Mouse (Mus musculus) cerebellum, postnatal 36 days (tissue): ENCODE results near the gene Adipoq.
"Not testable (repeated sequence)": the region's sequence is repeated elsewhere in the genome, so short reads cannot be mapped to it uniquely, and the experiment has no call there.

ENCODE experiments used
- DNase-seq, 2 experiments: peaks; one replicate each; pipeline ENCODE4 v3.0.0; 2021 to 2022; ENCODE audit warnings: mixed read lengths in 2 of 2

The Adipoq gene

DNA sequence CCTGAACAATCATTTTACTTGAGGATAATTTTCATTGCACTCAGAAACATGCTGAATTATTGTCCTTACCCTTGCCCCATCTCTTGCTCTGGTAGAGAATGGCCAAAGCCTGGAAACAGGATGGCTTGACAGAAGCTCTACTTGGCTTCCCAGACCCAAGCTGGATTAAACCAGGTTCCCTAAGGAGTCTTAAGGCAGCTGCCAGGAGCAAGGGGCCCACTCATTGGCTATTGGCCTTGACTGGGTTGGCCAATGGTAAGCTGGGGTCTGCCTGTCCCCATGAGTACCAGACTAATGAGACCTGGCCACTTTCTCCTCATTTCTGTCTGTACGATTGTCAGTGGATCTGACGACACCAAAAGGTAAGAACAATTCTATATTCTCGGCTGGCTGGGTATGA lies at the start of gene Adipoq:
Gene Adipoq (plus strand): TSS at position 257 of the 400 bp plus-strand sequence.
- no peak for DNase-seq

DNA sequence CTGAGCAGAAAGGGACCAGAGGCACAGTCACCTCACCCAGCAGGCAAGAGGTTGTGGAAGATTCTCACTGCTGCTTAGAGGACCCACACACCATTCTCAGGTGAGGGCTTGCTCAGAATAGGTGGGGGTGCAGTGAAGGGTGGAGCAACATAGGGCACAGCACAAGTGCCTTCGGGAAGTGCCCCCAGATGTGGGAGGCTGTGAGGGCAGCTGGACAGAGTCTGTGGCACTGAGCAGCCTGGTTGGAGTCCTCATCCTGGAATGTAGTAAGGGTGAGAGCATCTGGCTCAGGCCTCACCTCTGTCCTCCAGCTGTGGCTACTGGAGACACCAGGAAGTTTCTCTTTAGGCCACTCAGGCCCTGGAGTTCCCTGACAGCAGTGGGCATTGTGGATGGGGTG lies 49.5 kb upstream of the Adipoq start:
- DNase-seq: not testable (repeated sequence)

DNA sequence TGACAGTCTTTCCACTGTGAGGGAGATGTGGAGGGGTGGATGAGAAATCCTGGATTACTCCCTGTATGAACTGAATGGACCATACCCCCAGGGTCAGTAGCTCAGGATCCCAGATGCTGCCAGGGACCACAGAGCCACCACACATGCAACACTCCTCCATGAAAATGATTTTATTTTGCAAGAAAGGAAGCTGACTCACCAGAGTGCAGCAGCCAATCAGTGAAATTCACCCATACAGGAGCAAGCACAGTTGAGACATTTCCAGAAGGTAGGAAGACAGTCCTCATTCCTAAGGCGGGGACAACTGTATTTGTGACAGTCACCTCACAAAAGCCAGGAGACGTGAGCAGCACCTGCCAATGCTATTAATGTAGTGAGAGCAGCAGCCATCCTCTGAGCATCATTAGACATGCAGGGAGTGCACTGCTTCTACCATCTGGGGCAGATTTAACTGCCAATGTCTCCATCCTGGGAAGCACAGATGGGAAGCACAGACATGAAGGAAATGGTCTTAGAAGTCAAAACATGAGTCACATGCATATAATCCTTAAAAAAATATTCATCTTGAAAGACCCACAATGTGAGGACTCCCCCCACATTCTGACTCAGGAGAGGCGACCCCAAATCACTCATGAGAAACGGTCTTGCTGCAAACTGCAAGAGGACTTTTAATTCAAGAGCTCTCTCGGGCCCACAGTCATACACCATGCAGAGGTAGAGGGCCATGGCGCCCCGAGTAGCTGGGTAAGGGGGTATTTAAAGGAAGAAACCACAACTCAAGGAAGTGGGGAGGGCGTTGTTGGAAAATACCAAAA lies 48.8 kb upstream of the Adipoq start:
- not testable (repeated sequence) for DNase-seq

DNA sequence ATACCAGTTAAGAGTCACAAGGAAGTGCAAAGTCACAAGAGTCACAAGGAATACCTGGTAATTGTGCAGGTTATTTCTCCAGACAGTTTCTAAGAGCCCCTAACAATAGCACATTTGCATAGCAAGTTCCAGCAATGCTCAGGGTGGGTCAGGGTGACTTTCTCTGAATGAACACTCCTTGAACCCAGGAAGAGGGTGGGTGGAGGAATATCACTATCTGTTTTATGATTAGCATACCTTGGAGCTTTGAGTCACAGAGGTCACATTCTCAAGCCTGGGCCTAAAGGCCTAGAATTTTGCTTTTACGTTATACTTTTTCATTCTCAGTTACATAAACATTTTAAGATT lies 48.3 kb upstream of the Adipoq start:
- not testable (repeated sequence) for DNase-seq

DNA sequence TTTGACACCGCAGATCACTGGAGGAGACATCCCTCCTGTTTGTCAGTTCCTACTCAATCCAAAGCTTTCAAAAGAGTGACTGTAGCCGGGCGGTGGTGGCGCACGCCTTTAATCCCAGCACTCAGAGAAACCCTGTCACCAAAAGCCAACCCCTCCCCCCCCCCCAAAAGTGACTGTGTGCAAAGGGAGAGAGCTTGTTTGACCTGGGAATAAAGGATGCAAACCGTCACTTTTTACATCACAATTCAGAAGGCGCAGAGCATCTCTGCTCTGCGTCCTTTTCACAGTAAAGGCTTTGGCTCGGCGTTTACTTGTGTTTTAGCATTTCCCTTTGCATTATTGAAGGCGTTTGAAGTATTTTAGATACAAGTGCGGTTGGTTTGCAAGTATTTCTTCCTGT lies 46.7 kb upstream of the Adipoq start:
- DNase-seq: no peak

DNA sequence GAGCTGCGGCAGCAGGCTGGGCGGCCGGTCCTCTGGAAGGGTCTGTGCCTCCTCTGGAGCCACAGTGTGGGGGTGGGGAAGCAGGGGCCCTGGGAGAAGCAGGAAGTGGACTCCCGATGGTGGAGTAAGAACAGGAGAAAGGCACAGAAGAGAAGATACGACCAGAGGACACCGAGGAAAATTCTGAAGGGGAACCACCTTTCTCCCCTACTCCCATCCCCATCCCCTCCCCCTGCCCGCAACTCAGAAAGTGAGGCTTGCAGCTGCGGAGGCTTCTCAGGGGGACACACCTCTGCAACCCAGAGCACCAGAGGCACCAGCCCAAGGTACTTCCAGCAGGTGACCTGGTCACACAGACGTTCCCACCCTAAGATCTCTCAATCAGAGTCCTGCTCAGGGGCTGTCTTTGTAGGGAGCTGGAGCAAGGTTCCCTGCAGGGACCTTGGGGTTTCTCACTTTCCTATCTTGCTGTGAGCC lies 46.2 kb upstream of the Adipoq start:
- no peak for DNase-seq

DNA sequence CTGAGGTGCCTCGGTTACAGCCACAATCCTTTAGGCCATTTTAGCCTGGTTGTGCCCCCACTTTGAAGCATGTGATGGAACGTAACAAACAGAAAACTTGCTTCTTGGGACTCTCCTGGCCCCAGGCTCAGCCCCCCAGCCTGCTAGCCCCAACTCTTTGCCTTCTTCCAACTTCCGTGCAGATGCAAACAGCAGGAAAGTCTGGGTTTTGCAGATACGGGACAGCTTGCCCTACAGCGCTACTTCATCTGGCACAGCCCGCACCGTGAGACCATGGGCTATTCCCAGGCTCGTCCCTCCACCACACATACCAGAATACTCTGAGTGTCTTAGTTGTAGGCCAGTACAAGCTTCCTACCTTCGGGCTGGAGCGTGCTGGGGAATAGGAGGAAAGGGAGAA lies 45.7 kb upstream of the Adipoq start:
- DNase-seq: no peak

DNA sequence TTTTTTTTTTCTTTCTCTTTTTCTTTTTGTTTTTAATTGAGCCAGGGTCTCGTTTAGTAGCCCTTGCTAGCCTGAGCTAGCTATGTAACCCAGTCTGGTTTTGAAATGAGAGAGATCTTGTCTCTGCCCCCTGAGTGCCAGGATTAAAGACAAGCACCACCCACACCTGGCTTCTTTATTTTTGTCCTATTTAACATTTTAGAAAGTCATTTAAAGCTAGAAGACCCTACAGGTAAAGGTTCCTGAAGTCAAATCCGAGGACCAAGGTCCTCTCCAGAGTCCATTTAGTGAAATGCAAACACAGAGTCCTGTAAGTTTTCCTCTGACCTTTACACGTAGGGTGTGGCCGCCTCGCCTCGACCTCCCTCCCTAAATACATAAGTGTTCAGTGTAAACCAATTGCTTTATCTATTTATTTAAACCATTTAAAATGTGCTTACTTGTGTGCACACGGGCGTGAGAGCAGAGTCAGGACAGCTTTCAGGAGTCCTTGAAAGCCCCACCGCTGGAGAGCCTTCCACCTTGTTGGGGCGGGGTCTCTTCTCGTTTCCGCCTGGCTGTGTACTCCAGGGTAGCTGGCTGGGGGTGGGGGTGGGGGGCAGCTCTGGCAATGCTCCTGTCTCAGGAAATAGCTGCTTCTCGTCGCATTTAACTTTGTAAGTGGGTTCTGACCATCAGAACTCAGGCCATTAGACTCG lies 43.8 kb upstream of the Adipoq start:
- DNase-seq: no peak

DNA sequence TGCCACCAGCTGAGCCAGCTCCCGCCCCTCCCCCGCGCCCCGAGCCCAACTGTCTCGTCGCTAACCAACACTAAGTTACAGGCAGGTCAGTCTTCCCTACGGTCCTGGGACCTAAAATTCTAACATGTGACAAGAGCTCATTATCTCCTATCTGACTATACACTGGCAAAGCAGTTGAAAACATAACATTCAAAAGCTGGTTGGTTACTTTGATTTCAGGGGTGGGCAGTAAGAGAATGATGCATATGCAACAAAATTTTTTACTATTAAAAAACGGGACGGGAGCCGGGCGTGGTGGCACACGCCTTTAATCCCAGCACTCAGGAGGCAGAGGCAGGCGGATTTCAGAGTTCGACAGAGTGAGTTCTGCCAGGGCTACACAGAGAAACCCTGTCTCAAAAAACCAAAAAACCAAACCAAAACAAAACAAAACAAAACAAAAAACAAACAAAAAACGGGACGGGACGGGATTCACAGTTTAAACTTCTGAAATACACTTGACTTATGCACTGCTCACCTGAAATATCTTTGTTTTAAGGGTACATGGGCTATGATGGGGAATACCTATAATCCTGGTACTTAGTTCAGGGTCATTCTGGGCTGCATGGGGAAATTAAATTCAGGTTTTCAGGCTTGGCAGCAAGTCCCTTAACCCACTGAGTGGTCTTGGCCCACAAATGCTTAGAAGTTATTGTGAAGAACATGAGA lies 43.1 kb upstream of the Adipoq start:
- DNase-seq: no peak

DNA sequence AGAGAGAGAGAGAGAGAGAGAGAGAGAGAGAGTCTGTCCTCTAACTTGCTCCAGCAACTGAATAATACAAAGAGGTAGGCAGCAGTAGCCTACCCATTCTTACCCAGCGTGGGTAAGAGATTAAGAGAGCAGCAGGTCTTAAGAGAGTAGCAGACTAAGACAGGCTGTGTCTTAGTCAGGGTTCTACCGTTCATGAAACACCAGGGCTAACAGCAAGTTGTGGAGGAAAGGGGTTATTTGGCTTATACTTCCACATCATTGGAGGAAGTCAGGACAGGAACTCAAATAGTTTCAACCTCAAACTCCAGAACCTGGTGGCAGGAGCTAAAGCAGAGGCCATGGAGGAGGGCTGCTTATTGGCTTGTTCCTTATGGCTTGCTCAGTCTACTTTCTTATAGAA lies 42.5 kb upstream of the Adipoq start:
- DNase-seq: no peak

DNA sequence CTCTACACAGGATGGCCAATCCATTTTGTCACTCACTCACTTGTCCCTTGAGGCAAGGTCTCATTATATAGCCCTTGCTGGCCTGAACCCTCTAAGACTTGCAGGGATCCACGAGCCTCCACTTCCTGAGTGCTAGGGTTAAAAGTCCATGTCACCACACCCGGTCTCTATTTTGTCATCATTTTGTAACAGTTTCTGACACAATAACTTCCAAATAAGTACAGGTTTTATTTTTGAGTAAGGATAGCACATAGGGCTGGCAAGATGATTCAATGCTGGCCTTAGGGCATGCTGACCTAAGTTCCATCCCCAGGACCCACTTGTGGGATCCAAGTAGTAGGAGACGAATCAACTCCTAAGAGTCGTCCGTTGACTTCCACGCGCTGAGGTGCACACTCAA lies 40.2 kb upstream of the Adipoq start:
- DNase-seq: no peak

DNA sequence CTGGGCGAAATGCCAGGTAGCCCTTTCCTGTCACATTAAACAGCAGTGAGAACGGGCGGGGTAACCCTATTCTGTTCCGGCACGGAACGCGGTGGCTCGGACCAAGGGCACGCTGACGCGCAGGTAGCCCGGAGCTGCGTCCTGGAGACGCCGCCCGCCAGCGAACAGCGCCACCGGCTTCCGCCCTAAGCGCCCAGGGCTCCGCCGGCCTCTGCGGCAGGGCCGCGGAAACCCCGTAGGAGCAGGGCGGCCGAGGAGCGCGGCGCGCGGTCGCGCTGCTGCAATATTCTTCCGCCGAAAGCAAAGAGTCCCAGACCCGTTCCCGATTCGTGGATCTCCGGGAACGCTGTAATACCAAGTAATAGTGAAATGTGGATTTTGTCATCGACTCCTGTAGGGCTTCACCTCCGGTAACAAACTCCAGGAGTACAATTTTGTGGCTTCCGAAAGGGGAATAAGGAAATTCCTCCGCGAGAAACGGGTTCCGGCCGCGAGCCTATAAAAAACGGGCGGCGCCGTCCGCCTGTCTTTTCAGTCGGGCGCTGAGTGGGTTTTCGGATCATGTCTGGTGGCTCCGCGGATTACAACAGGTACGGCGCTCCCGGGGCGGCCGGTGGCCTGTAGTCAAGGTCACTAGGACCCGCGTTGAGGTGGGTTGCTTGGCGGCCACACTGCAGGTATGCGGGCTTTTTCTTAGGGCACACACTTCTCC lies 38.9 kb upstream of the Adipoq start, which contains the start of gene Eif4a2:
Gene Eif4a2 (plus strand): TSS at position 214 of the 712 bp plus-strand sequence.
- peak; percentile 94 for DNase-seq

DNA sequence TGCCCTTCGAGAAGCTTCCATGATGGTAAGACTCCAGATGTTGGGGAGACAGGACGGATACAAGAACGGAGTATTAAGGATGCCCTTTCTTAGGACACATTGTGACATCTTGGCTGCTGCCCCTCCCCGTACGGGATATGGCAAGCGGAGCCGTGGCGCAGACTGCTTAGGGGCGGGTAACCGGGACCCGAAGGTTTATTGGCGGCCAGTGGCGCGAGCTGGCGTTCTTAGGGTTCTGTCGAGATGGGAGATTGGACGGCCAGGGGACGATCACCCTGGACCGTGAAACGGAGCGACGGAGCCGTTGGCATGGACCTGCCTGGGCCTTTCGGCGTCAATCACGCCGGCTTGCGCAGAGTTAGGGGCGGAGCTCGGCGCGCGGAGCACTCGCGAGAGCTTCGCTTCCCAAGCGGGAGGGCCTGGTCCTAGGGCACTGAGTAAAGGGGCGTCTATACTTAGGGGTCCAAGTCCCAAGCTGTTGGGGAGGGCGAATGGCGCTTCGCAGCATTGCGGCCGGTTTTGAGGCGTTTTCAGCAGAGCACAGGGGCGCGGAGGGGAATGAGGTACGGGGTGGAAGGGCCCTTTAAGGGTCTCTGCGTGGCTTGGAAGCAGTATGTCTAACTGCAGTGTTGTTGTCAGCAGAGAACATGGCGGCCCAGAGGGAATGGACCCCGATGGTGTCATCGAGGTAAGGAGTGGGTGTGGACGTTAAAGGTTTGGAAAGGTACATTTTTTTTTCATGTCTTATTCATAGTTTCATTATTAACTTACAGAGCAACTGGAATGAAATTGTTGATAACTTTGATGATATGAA lies 38.2 kb upstream of the Adipoq start:
- peak; percentile 80 to 83 for DNase-seq

DNA sequence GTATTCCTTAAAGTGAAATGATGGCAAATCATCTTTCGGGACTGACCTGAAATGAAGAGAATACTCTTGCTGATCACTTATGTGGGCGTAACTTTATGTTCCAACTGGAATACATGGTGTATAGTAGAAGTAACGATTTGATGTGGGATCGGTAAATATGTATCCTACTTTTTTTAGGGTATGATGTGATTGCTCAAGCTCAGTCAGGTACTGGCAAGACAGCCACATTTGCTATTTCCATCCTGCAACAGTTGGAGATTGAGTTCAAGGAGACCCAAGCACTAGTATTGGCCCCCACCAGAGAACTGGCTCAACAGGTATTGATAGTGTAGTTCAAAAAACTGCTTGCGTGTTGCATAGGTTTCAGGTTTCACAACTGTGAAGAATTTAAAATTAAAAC lies 37.4 kb upstream of the Adipoq start:
- no peak for DNase-seq

DNA sequence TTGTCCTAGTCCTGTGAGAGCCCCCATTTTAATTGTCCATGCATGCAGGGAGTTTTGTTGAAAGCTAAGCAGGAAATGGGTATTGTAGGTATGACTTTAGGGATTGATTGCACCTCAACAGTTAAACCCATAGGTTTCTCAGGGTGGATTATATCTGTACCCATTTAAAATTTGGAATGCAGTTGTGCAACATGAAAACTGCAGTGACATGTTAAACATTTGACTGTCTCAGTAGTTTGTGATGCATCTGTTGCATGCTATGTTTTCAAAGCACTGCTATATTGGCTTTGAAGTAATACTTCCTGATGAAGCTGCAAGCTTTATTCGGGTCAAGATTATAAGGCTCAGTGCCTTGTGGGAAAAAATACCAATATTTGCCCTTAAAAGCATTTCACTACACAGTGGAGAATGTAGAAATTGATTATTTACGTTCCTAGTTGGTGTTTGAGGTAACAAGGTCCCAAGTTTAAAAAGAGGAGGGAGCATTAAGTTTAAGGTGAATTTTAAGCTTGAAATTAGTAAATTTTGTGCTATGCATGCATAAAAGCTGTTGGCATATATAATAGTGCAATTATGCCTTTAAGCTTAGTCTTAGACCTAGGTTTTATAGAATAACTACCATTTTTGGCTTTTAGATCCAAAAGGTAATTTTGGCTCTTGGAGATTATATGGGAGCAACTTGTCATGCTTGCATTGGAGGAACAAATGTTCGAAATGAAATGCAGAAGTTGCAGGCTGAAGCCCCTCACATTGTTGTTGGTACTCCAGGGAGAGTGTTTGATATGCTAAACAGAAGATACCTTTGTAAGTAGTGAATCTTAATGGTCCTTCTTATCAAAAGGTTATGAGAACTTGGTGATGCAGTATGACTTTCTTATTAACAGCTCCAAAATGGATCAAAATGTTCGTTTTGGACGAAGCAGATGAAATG lies 36.7 kb upstream of the Adipoq start:
- DNase-seq: no peak

DNA sequence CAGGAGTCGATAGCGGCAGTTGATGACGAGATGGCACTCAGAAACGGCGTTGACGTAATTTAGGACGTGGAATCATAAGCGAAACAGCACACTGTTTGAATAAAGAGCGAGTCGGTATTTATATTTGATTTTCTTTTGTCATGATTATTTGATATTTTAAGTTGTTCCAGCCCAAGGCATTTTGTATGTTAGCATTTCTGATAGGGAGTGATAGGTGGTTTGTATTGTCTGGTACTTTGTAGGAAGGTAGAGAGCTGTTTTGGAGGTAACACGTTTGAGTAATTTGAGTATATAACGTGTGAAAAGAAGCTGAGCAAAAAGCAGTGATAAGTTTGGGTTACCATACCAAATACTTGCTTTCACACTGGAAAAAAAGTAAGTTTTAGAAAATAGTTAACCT lies 34.0 kb upstream of the Adipoq start:
- no peak for DNase-seq

DNA sequence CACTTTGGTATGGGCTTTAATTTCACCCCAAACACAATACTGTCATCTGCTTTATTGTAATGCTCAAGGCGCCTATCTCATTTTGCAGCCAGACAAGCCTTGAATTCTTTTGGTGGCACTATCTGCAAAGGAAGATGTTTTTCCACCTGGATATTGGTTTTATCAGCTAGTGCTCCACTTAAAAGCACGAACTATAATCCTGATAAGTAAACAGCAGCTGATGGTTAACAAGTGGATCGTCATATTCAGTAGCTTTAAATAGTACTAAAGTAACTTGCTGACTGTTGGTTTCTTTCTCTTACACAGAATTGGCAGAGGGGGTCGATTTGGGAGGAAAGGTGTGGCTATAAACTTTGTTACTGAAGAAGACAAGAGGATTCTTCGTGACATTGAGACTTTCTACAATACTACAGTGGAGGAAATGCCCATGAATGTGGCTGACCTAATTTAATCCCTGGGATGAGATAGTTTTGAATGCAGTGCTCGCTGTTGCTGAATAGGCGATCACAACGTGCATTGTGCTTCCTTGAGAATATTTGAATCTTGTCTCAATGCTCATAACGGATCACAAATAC lies 33.4 kb upstream of the Adipoq start:
- DNase-seq: no peak

DNA sequence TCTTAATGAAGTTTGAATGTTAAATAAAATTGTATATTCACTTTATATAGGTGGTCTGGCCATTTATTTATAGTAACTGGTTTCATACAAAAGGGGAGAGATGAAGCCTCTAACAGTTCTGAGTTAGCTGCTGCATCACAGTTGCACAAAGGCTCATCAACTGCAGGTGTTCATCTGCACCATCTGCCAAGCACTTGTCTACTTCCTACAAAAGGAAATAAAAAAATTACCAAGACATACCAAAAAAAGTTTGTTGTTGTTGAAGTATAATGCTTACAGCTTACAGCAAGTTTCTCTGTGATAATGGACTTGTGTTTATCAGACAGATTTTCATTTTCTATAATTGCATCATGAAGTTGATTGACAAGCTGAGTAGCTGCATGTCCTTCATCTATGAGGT lies 32.4 kb upstream of the Adipoq start:
- no peak for DNase-seq

DNA sequence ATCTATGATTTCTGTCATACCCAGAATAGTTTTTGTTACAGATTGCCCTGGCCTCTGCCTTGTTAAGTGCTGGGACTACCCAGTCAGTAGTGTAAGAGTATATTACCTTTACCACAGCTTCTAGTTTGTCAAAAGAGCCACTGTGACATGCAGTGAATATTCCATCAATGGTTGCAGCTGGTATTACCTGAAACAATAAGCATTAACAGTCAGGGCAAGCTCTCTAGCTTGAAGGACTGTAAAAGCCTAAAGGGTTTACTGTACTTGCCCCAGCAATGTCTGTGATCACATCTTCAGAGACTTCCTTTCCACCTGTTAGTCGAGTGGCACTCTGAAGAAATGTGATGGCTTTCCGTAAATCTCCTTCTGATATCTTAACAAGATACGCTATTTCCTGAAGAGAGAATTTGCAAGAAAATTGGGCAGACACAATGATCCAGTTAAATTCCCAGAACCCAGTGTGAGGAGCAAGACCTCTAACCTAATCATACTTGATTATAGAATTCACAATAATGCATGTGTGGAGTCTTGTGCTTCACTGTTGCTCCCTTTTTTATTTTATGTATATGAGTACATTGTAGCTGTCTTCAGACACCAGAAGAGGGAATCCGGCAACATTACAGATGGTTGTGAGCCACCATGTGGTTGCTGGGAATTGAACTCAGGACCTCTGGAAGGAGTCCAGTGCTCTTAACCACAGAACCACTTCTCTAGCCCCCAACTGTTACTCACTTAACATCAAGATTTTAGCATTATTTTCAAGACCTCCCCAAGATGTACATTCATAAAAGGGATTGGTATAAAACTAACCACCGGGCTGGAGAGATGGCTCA lies 31.8 kb upstream of the Adipoq start:
- DNase-seq: no peak

DNA sequence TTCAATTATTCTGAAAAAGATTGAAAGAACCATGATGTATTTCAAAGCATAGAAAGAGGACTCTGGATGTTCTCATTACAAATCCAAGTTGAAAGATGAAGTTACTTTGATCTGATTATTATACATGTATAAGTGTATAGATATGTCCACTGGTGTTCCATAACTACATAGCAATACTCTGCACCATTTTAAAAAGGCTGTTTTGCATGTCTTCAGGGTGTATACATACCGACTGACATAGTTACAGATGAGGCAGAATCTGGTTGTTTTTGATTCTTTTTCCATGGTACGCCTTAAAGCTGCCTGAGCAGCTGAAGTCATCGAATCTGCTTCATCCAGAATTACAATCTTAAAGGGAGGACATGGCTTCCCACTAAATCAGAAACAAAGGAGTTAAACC lies 30.9 kb upstream of the Adipoq start:
- no peak for DNase-seq
